ENCODE assay signal across 8 mouse cellular contexts in the genomic region with DNA sequence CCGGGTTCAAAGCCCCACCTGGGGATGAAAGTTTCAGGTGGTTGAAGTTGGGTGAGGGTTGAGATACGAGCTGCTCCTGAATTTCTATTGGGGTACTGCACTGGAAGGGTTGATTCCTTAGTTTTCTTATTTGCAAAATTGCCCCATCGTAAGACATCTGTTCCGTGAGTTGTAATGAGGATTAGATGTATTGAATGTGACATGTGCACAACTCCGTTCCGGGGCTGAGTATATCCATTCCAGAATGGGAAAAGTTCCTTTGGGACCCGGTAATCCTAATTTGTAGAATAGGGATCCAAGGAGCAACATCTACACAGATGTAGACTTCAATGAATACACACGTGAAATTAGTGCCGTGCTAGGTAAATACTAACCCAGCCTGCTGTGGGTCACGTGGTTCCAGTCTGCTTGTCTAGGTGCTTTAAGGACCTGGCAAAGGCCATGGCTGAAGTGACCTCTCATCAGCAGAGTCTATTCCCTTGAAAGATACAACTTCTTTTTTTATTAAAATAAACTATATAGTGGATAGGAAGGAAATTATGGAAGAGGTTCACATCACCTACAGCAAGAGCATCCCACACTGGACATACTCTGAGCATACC. TPM values are rescaled to one million over a fixed set of nuclear protein-coding genes. Genes with fewer than 3 reads are reported as not detected.
DNase-seq lines count a peak whose midpoint lies in the region; ATAC-seq lines count a peak whose summit lies in the region.

No protein-coding gene starts in this region.

- 48% methylated on average over 10 of the region's 10 CpGs for WGBS in heart, embryonic 16.5 days
- WGBS in forebrain, embryonic 11.5 days, result 45% methylated on average over 10 of the region's 10 CpGs
- 53% methylated on average over 10 of the region's 10 CpGs for WGBS in limb, embryonic 12.5 days
- 46% methylated on average over 10 of the region's 10 CpGs for WGBS in neural tube, embryonic 13.5 days

- peaks cover 24% of the 10 kb centered on the region for H3K4me1 ChIP-seq in heart, embryonic 16.5 days (ENCODE audit: control insufficient read depth, insufficient read depth, low read length)
- H3K4me1 ChIP-seq in forebrain, embryonic 11.5 days (replicated peaks; ENCODE audit: control insufficient read depth, insufficient read depth, low read length), result peaks cover 13% of the 10 kb centered on the region
- peaks cover 23% of the 10 kb centered on the region for H3K4me1 ChIP-seq in limb, embryonic 12.5 days (replicated peaks)
- H3K4me1 ChIP-seq in neural tube, embryonic 13.5 days (replicated peaks), result peaks cover 33% of the 10 kb centered on the region

- H3K4me2 ChIP-seq in heart, embryonic 16.5 days (ENCODE audit: low read depth, low read length), result peak overlapping the region; percentile 61
- peak overlapping the region; percentile 78 for H3K4me2 ChIP-seq in forebrain, embryonic 11.5 days (ENCODE audit: low read depth, low read length, severe bottlenecking)
- H3K4me2 ChIP-seq in limb, embryonic 12.5 days, result peak overlapping the region; percentile 88
- H3K4me2 ChIP-seq in neural tube, embryonic 13.5 days, result peak overlapping the region; percentile 95

- H3K4me3 ChIP-seq in heart, embryonic 16.5 days (ENCODE audit: low read length), result peak overlapping the region; percentile 74
- H3K4me3 ChIP-seq in forebrain, embryonic 11.5 days (ENCODE audit: low read depth, low read length), result peak overlapping the region; percentile 64; the same call in 1 of the 2 replicates
- peak overlapping the region; percentile 79 for H3K4me3 ChIP-seq in limb, embryonic 12.5 days (replicated peaks)
- peak overlapping the region; percentile 78 for H3K4me3 ChIP-seq in neural tube, embryonic 13.5 days

- H3K27me3 ChIP-seq in heart, embryonic 16.5 days (ENCODE audit: control insufficient read depth, insufficient read depth, low read length), result no peaks in the 10 kb centered on the region
- H3K27me3 ChIP-seq in forebrain, embryonic 11.5 days (ENCODE audit: control insufficient read depth, insufficient read depth, low read length), result peaks cover 2% of the 10 kb centered on the region; the same call in 1 of the 2 replicates
- peaks cover 31% of the 10 kb centered on the region for H3K27me3 ChIP-seq in limb, embryonic 12.5 days
- H3K27me3 ChIP-seq in neural tube, embryonic 13.5 days, result peaks cover 35% of the 10 kb centered on the region

- intact Hi-C loops in heart, postnatal 10 days (cut with DNase I), result loop anchor here (2.0 kb wide), 1 partner anchor 43 kb away; no protein-coding TSS in a partner anchor

- H3K36me3 ChIP-seq in heart, embryonic 16.5 days (ENCODE audit: control insufficient read depth, insufficient read depth), result no peaks in the 10 kb centered on the region
- H3K36me3 ChIP-seq in forebrain, embryonic 11.5 days (ENCODE audit: control insufficient read depth, insufficient read depth, low read length), result no peaks in the 10 kb centered on the region
- H3K36me3 ChIP-seq in limb, embryonic 12.5 days, result no peaks in the 10 kb centered on the region
- no peaks in the 10 kb centered on the region for H3K36me3 ChIP-seq in neural tube, embryonic 13.5 days

- no peak for DNase-seq in heart, postnatal 10 days
- DNase-seq in forebrain, embryonic 11.5 days (ENCODE audit: low spot score), result no peak
- no peak for DNase-seq in natural killer cell, adult 2 months (ENCODE audit: low spot score in 2 of 2)
- DNase-seq in gastrocnemius, adult 8-10 months (ENCODE audit: low spot score in 2 of 2), result no peak

- H3K9ac ChIP-seq in heart, embryonic 16.5 days (ENCODE audit: low read length), result peak overlapping the region; percentile 86
- H3K9ac ChIP-seq in forebrain, embryonic 11.5 days (ENCODE audit: low read length), result peak overlapping the region; percentile 88; the same call in 1 of the 2 replicates
- peak overlapping the region; percentile 77 for H3K9ac ChIP-seq in limb, embryonic 12.5 days (replicated peaks)
- no peak overlapping the region for H3K9ac ChIP-seq in neural tube, embryonic 13.5 days

- H3K27ac ChIP-seq in heart, embryonic 16.5 days (ENCODE audit: low read length), result no peak overlapping the region
- no peak overlapping the region for H3K27ac ChIP-seq in forebrain, embryonic 11.5 days (ENCODE audit: low read depth, low read length)
- H3K27ac ChIP-seq in limb, embryonic 12.5 days, result no peak overlapping the region
- no peak overlapping the region for H3K27ac ChIP-seq in neural tube, embryonic 13.5 days (replicated peaks)

- no peaks in the 10 kb centered on the region for H3K9me3 ChIP-seq in heart, embryonic 16.5 days (replicated peaks; ENCODE audit: control insufficient read depth, low read length)
- H3K9me3 ChIP-seq in forebrain, embryonic 11.5 days (ENCODE audit: control insufficient read depth, low read length), result no peaks in the 10 kb centered on the region
- no peaks in the 10 kb centered on the region for H3K9me3 ChIP-seq in limb, embryonic 12.5 days
- no peaks in the 10 kb centered on the region for H3K9me3 ChIP-seq in neural tube, embryonic 13.5 days

- no peak for ATAC-seq in heart, embryonic 16.5 days (replicated peaks; ENCODE audit: extremely low read depth, insufficient read depth, low FRiP score)
- no peak for ATAC-seq in forebrain, embryonic 11.5 days (replicated peaks; ENCODE audit: low FRiP score)
- ATAC-seq in limb, embryonic 12.5 days (ENCODE audit: insufficient number of reproducible peaks, insufficient read depth, low FRiP score, low TSS enrichment, low read depth), result no peak
- ATAC-seq in neural tube, embryonic 13.5 days (ENCODE audit: low read depth), result no peak
- ATAC-seq in cerebellum, adult (ENCODE audit: insufficient number of reproducible peaks, low FRiP score, low TSS enrichment), result no peak

RNA-seq across cellular contexts. Expression of gene Ezr, which starts 1.3 kb away (rescaled TPM):
- polyA plus RNA-seq in heart, embryonic 16.5 days (2015; fragmentation: Nextera tagmentation; extraction: Ambion mirVana), result 144 and 166 TPM in 2 replicates
- 10 to 100 TPM; 68.1 to 83.6 TPM for total RNA-seq in heart, postnatal 10 days (2021)
- 122 and 135 TPM in 2 replicates for polyA plus RNA-seq in forebrain, embryonic 11.5 days (2014; fragmentation: Nextera tagmentation; extraction: Ambion mirVana)
- 40.1 and 46.9 TPM in 2 replicates for polyA plus RNA-seq in limb, embryonic 12.5 days (2016; fragmentation: Nextera tagmentation; extraction: Ambion mirVana)
- polyA plus RNA-seq in neural tube, embryonic 13.5 days (2015; fragmentation: Nextera tagmentation; extraction: Ambion mirVana), result 58.5 and 68.3 TPM in 2 replicates
- 1 to 10 TPM in 3 of 4 experiments, under 1 TPM in 1; 0.58 to 1.5 (median 1.3) TPM for total RNA-seq in gastrocnemius, adult 8-10 months (2022)
